Mouse (Mus musculus) Patski (cell line): ENCODE measurements around the gene Glrx. TPM values are rescaled to one million over a fixed set of nuclear protein-coding genes. Genes with fewer than 3 reads are reported as not detected.
A peak's percentile ranks its signal among the peaks of the same experiment; 100 is the strongest.

Source experiments
- ATAC-seq: fragments of 100-300 bp; one replicate; pipeline ENCODE4 v1.8.0; 2021
- CTCF ChIA-PET: fragments of 350-600 bp; sonication (Branson Sonifier 250); formaldehyde crosslinking; loops from one replicate; lab custom pipeline; 2022; ENCODE audit warnings: inconsistent platforms; lab: Charles Lee
- POLR2A ChIA-PET: fragments of 350-600 bp; sonication (Branson Sonifier 250); formaldehyde crosslinking; loops from one replicate; lab custom pipeline; 2022; ENCODE audit warnings: antibody characterized with exemption, inconsistent platforms; lab: Charles Lee
- DNase-seq: peaks from one replicate; pipeline ENCODE4 v3.0.0-alpha.2; 2011; ENCODE audit warnings: low read depth, low spot score
- H3K27me3 ChIP-seq: fragments of 371-371 bp; one replicate; pipeline ENCODE4 v1.5.1; 2021
- CTCF ChIP-seq: fragments of 100-300 bp; IDR thresholded peaks from one replicate; pipeline ENCODE4 v1.5.1; 2021
- in situ Hi-C: fragments of 300-500 bp; cut with MboI; formaldehyde crosslinking; loops from 3 replicates; pipeline ENCODE4 v1.11.1; 2018; ENCODE audit warnings: low pct_unique_long_range_greater_than_20kb, mixed read lengths
- polyA plus RNA-seq: library from polyadenylated mRNA; unstranded; gene quantifications from one replicate; pipeline ENCODE4 v1.2.3, GENCODE M21; 2021

Glrx gene
- polyA plus RNA-seq, 1 experiment from 2014 or later, result 123 TPM

GRCm38 (mm10) chr13:75833499-75833898 is 6.2 kb upstream of the Glrx start:
- ATAC-seq, result peak; percentile 57
- TF ChIP-seq CTCF, result no peak
- H3K27me3 ChIP-seq, result no peaks in the 10 kb centered on the region
- CTCF ChIA-PET, result no interaction called here
- DNase-seq, result no peak
- POLR2A ChIA-PET, result no interaction called here
- in situ Hi-C loops, result no loop called here

GRCm38 (mm10) chr13:75835461-75835860 is 4.2 kb upstream of the Glrx start:
- ChIA-PET CTCF (no interaction called here), POLR2A (no interaction called here)
- ATAC-seq (no peak), DNase-seq (no peak)
- H3K27me3 ChIP-seq, result no peaks in the 10 kb centered on the region
- in situ Hi-C loops, result no loop called here
- TF ChIP-seq CTCF, result no peak

GRCm38 (mm10) chr13:75838506-75838905 is 1.2 kb upstream of the Glrx start:
- CTCF ChIA-PET, result interaction anchor here (1.7 kb wide), 1 partner anchor 32 kb away, joined by 3 read pairs; no protein-coding TSS in a partner anchor
- no peaks in the 10 kb centered on the region for H3K27me3 ChIP-seq
- ATAC-seq (no peak), DNase-seq (no peak)
- in situ Hi-C loops, result no loop called here
- no peak for TF ChIP-seq CTCF
- POLR2A ChIA-PET, result no interaction called here

GRCm38 (mm10) chr13:75840752-75841285 is 1.2 kb downstream of the Glrx start:
- in situ Hi-C loops, result no loop called here
- ATAC-seq, result no peak
- no peak for TF ChIP-seq CTCF
- H3K27me3 ChIP-seq, result no peaks in the 10 kb centered on the region
- CTCF ChIA-PET, result interaction anchor here (1.3 to 1.5 kb wide), 4 partner anchors 28 to 614 kb away, joined by 3 to 5 read pairs (median 4); no protein-coding TSS in a partner anchor
- DNase-seq, result no peak
- POLR2A ChIA-PET, result interaction anchor here (0.8 to 1.5 kb wide), 3 partner anchors 15 to 62 kb away, joined by 3 to 4 read pairs (median 3); no protein-coding TSS in a partner anchor

GRCm38 (mm10) chr13:75841950-75842349 is 2.3 kb downstream of the Glrx start:
- TF ChIP-seq CTCF, result no peak
- no peak for DNase-seq
- ChIA-PET CTCF (interaction anchor here (1.3 to 1.5 kb wide), 2 partner anchors 57 to 615 kb away, joined by 4 to 5 read pairs; no protein-coding TSS in a partner anchor), POLR2A (interaction anchor here (0.8 to 1.2 kb wide), 2 partner anchors 23 to 25 kb away, joined by 4 read pairs; no protein-coding TSS in a partner anchor)
- in situ Hi-C loops, result no loop called here
- H3K27me3 ChIP-seq, result no peaks in the 10 kb centered on the region
- ATAC-seq, result no peak

- DNase-seq (no peak), ATAC-seq (no peak)
- ChIA-PET POLR2A (no interaction called here), CTCF (no interaction called here)
- no peak for TF ChIP-seq CTCF
- in situ Hi-C loops, result no loop called here
- H3K27me3 ChIP-seq, result no peaks in the 10 kb centered on the region
Observed at GRCm38 (mm10) chr13:75843331-75843730, 3.7 kb downstream of the Glrx start.

- TF ChIP-seq CTCF, result no peak
- in situ Hi-C loops, result no loop called here
- DNase-seq, result no peak
- H3K27me3 ChIP-seq, result no peaks in the 10 kb centered on the region
- CTCF ChIA-PET, result interaction anchor here (1.3 kb wide), 1 partner anchor 29 kb away, joined by 3 read pairs; no protein-coding TSS in a partner anchor
- ATAC-seq, result no peak
- POLR2A ChIA-PET, result no interaction called here
Observed at GRCm38 (mm10) chr13:75843993-75844683, 4.5 kb downstream of the Glrx start.

GRCm38 (mm10) chr13:75844833-75845518 is 5.3 kb downstream of the Glrx start:
- in situ Hi-C loops, result no loop called here
- H3K27me3 ChIP-seq, result no peaks in the 10 kb centered on the region
- POLR2A ChIA-PET, result no interaction called here
- CTCF ChIA-PET, result interaction anchor here (1.3 kb wide), 1 partner anchor 29 kb away, joined by 3 read pairs; no protein-coding TSS in a partner anchor
- ATAC-seq (no peak), DNase-seq (no peak)
- no peak for TF ChIP-seq CTCF

GRCm38 (mm10) chr13:75845519-75846166 is 6.0 kb downstream of the Glrx start:
- ATAC-seq (no peak), DNase-seq (no peak)
- ChIA-PET CTCF (interaction anchor here (1.3 kb wide), 1 partner anchor 28 kb away, joined by 3 read pairs; no protein-coding TSS in a partner anchor), POLR2A (no interaction called here)
- H3K27me3 ChIP-seq, result no peaks in the 10 kb centered on the region
- in situ Hi-C loops, result no loop called here
- TF ChIP-seq CTCF, result no peak

- TF ChIP-seq CTCF, result no peak
- in situ Hi-C loops, result no loop called here
- ChIA-PET POLR2A (no interaction called here), CTCF (interaction anchor here (1.0 kb wide), 1 partner anchor 21 kb away, joined by 3 read pairs; no protein-coding TSS in a partner anchor)
- ATAC-seq (no peak), DNase-seq (no peak)
- H3K27me3 ChIP-seq, result no peaks in the 10 kb centered on the region
Observed at GRCm38 (mm10) chr13:75847027-75847426, 7.4 kb downstream of the Glrx start.
